Mouse (Mus musculus): ENCODE measurements around the gene Rinl. TPM values are rescaled to one million over a fixed set of nuclear protein-coding genes. Genes with fewer than 3 reads are reported as not detected.

Gene Rinl
- polyA plus RNA-seq, 1 experiment, result 0.12 TPM

GRCm38 (mm10) chr7:28766173-28766879 is 22.4 kb upstream of the Rinl start, which contains the start of gene Sirt2:
Sirt2 (plus strand) TSS chr7:28766735.
- TF ChIP-seq USF1 (IDR thresholded peaks at IDR 0.05; ENCODE audit: low read depth) (peak; percentile 73), E2F4 (IDR thresholded peaks at IDR 0.05; ENCODE audit: insufficient read depth) (no peak), POLR2AphosphoS2 (IDR thresholded peaks at IDR 0.05; ENCODE audit: insufficient read length, low read depth) (no peak), MYOD1 (IDR thresholded peaks at IDR 0.05; ENCODE audit: control insufficient read depth in 1 of 3, insufficient read length in 2 of 3, low read depth in 2 of 3) (no peak), POLR2A (IDR thresholded peaks at IDR 0.05; ENCODE audit: insufficient read length, low read depth) (peak; percentile 53), SRF (IDR thresholded peaks at IDR 0.05; ENCODE audit: control insufficient read depth, insufficient read length, low read depth) (no peak)
- H3K27me3 ChIP-seq (ENCODE audit: control insufficient read depth, insufficient read depth, insufficient read length), result no peaks in the 10 kb centered on the region
- H3K79me2 ChIP-seq (ENCODE audit: control insufficient read depth, insufficient read depth), result peaks cover 21% of the 10 kb centered on the region
- peak within 1 kb of the TSS; percentile 43 for H3ac ChIP-seq (ENCODE audit: control insufficient read depth, insufficient read length)
- H3K4me2 ChIP-seq (ENCODE audit: low read depth), result peak within 1 kb of the TSS; percentile 98
- H3K36me3 ChIP-seq (ENCODE audit: control insufficient read depth, insufficient read depth), result peaks cover under 1% of the 10 kb centered on the region
- peak within 1 kb of the TSS; percentile 65 for H3K4me3 ChIP-seq

GRCm38 (mm10) chr7:28766910-28767309 is 21.9 kb upstream of the Rinl start:
- Histone ChIP-seq H3K79me2 (ENCODE audit: control insufficient read depth, insufficient read depth) (peaks cover 21% of the 10 kb centered on the region), H3K4me3 (peak overlapping the region; percentile 65), H3ac (ENCODE audit: control insufficient read depth, insufficient read length) (peak overlapping the region; percentile 43), H3K4me2 (ENCODE audit: low read depth) (peak overlapping the region; percentile 93), H3K36me3 (ENCODE audit: control insufficient read depth, insufficient read depth) (no peaks in the 10 kb centered on the region), H3K27me3 (ENCODE audit: control insufficient read depth, insufficient read depth, insufficient read length) (no peaks in the 10 kb centered on the region)
- TF ChIP-seq MAX (IDR thresholded peaks at IDR 0.05; ENCODE audit: low read depth), result no peak

GRCm38 (mm10) chr7:28767462-28767965 is 21.3 kb upstream of the Rinl start, which contains the start of gene Nfkbib:
Nfkbib (minus strand) TSS chr7:28767512.
- Histone ChIP-seq H3ac (ENCODE audit: control insufficient read depth, insufficient read length) (peak within 1 kb of the TSS; percentile 43), H3K36me3 (ENCODE audit: control insufficient read depth, insufficient read depth) (no peaks in the 10 kb centered on the region), H3K27me3 (ENCODE audit: control insufficient read depth, insufficient read depth, insufficient read length) (no peaks in the 10 kb centered on the region), H3K4me2 (ENCODE audit: low read depth) (peak within 1 kb of the TSS; percentile 93), H3K4me3 (peak within 1 kb of the TSS; percentile 65), H3K79me2 (ENCODE audit: control insufficient read depth, insufficient read depth) (peaks cover 21% of the 10 kb centered on the region)
- TF ChIP-seq SRF (IDR thresholded peaks at IDR 0.05; ENCODE audit: control insufficient read depth, insufficient read length, low read depth) (no peak), CEBPB (IDR thresholded peaks at IDR 0.05; ENCODE audit: insufficient read depth, poor library complexity, severe bottlenecking) (no peak), MAX (IDR thresholded peaks at IDR 0.05; ENCODE audit: low read depth) (no peak), E2F4 (IDR thresholded peaks at IDR 0.05; ENCODE audit: insufficient read depth) (no peak), POLR2AphosphoS2 (IDR thresholded peaks at IDR 0.05; ENCODE audit: insufficient read length, low read depth) (no peak)

- H3K79me2 ChIP-seq (ENCODE audit: control insufficient read depth, insufficient read depth), result peaks cover 21% of the 10 kb centered on the region
- H3ac ChIP-seq (ENCODE audit: control insufficient read depth, insufficient read length), result no peak overlapping the region
- H3K27me3 ChIP-seq (ENCODE audit: control insufficient read depth, insufficient read depth, insufficient read length), result no peaks in the 10 kb centered on the region
- no peak overlapping the region for H3K4me2 ChIP-seq (ENCODE audit: low read depth)
- TF ChIP-seq E2F4 (IDR thresholded peaks at IDR 0.05; ENCODE audit: insufficient read depth) (no peak), MAX (IDR thresholded peaks at IDR 0.05; ENCODE audit: low read depth) (no peak), REST (IDR thresholded peaks at IDR 0.05; ENCODE audit: insufficient read depth, insufficient read length) (no peak), POLR2A (IDR thresholded peaks at IDR 0.05; ENCODE audit: insufficient read length, low read depth) (no peak), SRF (IDR thresholded peaks at IDR 0.05; ENCODE audit: control insufficient read depth, insufficient read length, low read depth) (no peak), USF1 (IDR thresholded peaks at IDR 0.05; ENCODE audit: low read depth) (no peak), CEBPB (IDR thresholded peaks at IDR 0.05; ENCODE audit: insufficient read depth, poor library complexity, severe bottlenecking) (no peak), TCF3 (IDR thresholded peaks at IDR 0.05; ENCODE audit: insufficient read length, low read depth) (no peak), MYOD1 (IDR thresholded peaks at IDR 0.05; ENCODE audit: control insufficient read depth in 1 of 3, insufficient read length in 2 of 3, low read depth in 2 of 3) (no peak), MYOG (IDR thresholded peaks at IDR 0.05; ENCODE audit: control insufficient read depth in 1 of 3, insufficient read depth in 1 of 3, insufficient read length in 2 of 3, low read depth in 2 of 3) (no peak), TCF12 (IDR thresholded peaks at IDR 0.05; ENCODE audit: insufficient read depth, poor library complexity, severe bottlenecking) (no peak), POLR2AphosphoS2 (IDR thresholded peaks at IDR 0.05; ENCODE audit: insufficient read length, low read depth) (no peak)
- H3K4me3 ChIP-seq, result no peak overlapping the region
- H3K36me3 ChIP-seq (ENCODE audit: control insufficient read depth, insufficient read depth), result no peaks in the 10 kb centered on the region
These were observed 19.3 kb upstream of the Rinl start for GRCm38 (mm10) chr7:28769414-28769958.

- Histone ChIP-seq H3K27me3 (ENCODE audit: control insufficient read depth, insufficient read depth, insufficient read length) (no peaks in the 10 kb centered on the region), H3ac (ENCODE audit: control insufficient read depth, insufficient read length) (no peak overlapping the region), H3K4me2 (ENCODE audit: low read depth) (no peak overlapping the region), H3K4me3 (no peak overlapping the region), H3K36me3 (ENCODE audit: control insufficient read depth, insufficient read depth) (no peaks in the 10 kb centered on the region), H3K79me2 (ENCODE audit: control insufficient read depth, insufficient read depth) (peaks cover 21% of the 10 kb centered on the region)
- TF ChIP-seq SRF (IDR thresholded peaks at IDR 0.05; ENCODE audit: control insufficient read depth, insufficient read length, low read depth) (no peak), MYOD1 (IDR thresholded peaks at IDR 0.05; ENCODE audit: control insufficient read depth in 1 of 3, insufficient read length in 2 of 3, low read depth in 2 of 3) (no peak), CEBPB (IDR thresholded peaks at IDR 0.05; ENCODE audit: insufficient read depth, poor library complexity, severe bottlenecking) (no peak), TCF3 (IDR thresholded peaks at IDR 0.05; ENCODE audit: insufficient read length, low read depth) (no peak), MYOG (IDR thresholded peaks at IDR 0.05; ENCODE audit: control insufficient read depth in 1 of 3, insufficient read depth in 1 of 3, insufficient read length in 2 of 3, low read depth in 2 of 3) (no peak), TCF12 (IDR thresholded peaks at IDR 0.05; ENCODE audit: insufficient read depth, poor library complexity, severe bottlenecking) (no peak), MAX (IDR thresholded peaks at IDR 0.05; ENCODE audit: low read depth) (no peak), USF1 (IDR thresholded peaks at IDR 0.05; ENCODE audit: low read depth) (no peak), E2F4 (IDR thresholded peaks at IDR 0.05; ENCODE audit: insufficient read depth) (no peak), POLR2A (IDR thresholded peaks at IDR 0.05; ENCODE audit: insufficient read length, low read depth) (no peak)
These were observed 18.5 kb upstream of the Rinl start for GRCm38 (mm10) chr7:28770309-28770708.
